Mouse (Mus musculus): ENCODE data around the gene Spata17.

GRCm38 (mm10) chr1:187232996-187233615 lies 17.8 kb upstream of the Spata17 start:
- no peak for TF ChIP-seq GATA1 (IDR thresholded peaks at IDR 0.05; ENCODE audit: low read length)
- no peak for TF ChIP-seq TAL1 (IDR thresholded peaks at IDR 0.05; ENCODE audit: low read length)
